Mouse (Mus musculus): ENCODE measurements around the gene Vmac. TPM values are rescaled to one million over a fixed set of nuclear protein-coding genes. Genes with fewer than 3 reads are reported as not detected.

The Vmac gene
- 17.2 and 17.5 TPM in 2 replicates for polyA plus RNA-seq (2015; fragmentation: Nextera tagmentation; extraction: Ambion mirVana)

DNA sequence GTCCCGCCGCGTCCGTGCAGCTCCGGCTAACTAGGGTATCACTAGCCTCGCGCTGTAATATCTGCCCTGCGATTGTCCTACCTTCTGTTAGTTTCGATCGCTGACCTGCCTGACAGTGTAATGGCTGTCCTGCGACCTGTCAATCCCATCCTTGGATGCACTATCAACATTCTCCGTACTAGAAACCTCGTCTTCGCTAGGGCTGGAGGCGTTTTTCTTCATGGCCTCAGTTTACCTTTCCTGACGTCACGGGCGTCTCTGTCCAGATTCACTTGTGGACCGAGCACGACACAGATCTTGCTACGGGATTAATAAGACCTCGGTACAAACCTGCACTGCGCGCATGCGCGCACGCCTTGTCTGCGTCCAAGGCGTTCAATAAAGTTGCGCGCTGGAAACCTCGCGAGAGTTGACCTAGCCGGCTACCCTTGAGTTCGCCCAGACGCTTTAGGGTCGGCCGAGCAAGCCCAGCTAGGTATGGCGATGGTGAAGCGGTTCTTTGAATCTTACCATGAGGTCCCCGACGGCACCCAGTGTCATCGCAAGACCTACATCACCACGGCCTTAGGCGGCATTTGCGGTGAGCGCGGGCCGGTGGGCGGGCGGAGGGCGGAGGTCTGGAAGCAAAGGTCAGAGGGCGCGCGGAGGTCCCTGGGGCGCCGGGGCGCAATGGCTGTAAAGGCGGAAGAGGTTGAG is at the start of gene Vmac, which contains the start of gene Ndufa11:
Gene Vmac, minus strand, starts transcription at position 660 of the 696 bp plus-strand sequence.
Gene Ndufa11, plus strand, starts transcription at position 405 of the 696 bp plus-strand sequence.
- peak within 1 kb of the TSS; percentile 85 for H3K4me3 ChIP-seq (ENCODE audit: low read depth, low read length)
- no peaks in the 10 kb centered on the region for H3K27me3 ChIP-seq (replicated peaks; ENCODE audit: insufficient read depth, low read length)
- DNase-seq (ENCODE audit: low spot score) (peak; percentile 98), ATAC-seq (peak; percentile 78)
- H3K4me2 ChIP-seq (replicated peaks; ENCODE audit: low read depth, low read length), result peak within 1 kb of the TSS; percentile 81
- H3K9me3 ChIP-seq (ENCODE audit: low read length), result no peaks in the 10 kb centered on the region
- H3K27ac ChIP-seq (ENCODE audit: low read length), result peak within 1 kb of the TSS; percentile 72
- H3K4me1 ChIP-seq (ENCODE audit: insufficient read depth, low read depth, low read length), result peaks cover 12% of the 10 kb centered on the region; the same call in 1 of the 2 replicates
- 0 out of 2 replicates have a peak, but pooled peaks cover 2% of the 10 kb centered on the region for H3K36me3 ChIP-seq (ENCODE audit: insufficient read depth, low read length)
- H3K9ac ChIP-seq (replicated peaks; ENCODE audit: low read depth), result peak within 1 kb of the TSS; percentile 94
- no peak for TF ChIP-seq CTCF (IDR thresholded peaks at IDR 0.05)
- TF ChIP-seq EP300 (IDR thresholded peaks at IDR 0.05), result peak; percentile 95
- under 1% methylated on average over 59 of the region's 59 CpGs for WGBS

DNA sequence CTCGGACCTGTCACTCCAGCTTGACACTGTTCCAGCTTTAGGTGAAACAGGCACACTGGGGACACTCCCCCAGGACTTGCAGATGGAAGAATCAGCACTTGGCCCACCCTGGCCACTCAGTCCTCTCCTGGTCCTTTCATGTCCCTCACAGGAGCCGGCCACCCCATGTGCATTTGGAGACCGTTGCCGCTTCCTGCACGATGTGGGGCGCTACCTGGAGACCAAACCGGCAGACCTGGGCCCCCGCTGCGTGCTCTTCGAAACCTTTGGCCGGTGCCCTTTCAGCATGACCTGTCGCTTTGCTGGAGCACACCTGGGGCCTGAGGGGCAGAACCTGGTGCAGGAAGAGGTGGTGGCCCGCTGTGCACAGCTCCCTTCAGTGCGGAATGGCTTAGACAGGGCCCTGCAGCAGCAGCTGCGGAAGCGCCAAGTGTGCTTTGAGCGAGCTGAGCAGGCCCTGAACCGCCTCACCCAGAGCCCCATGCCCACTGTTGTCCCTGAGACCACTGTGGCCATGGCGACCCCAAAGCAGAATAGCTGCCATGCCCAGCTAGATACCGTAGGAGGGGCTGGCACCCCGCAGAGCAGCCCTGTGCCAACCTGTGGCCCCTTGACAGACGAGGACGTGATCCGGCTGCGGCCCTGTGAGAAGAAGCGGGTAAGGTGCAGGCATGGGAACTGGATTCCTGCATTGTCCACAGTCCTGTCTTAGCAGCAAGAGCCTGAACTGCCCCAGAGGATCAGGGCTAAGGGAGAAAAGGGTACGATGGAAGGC is 49.0 kb upstream of the Vmac start:
- TF ChIP-seq EP300 (IDR thresholded peaks at IDR 0.05) (no peak), CTCF (IDR thresholded peaks at IDR 0.05) (no peak)
- Histone ChIP-seq H3K9me3 (ENCODE audit: low read length) (no peaks in the 10 kb centered on the region), H3K36me3 (ENCODE audit: insufficient read depth, low read length) (no peaks in the 10 kb centered on the region; the same call in 1 of the 2 replicates), H3K9ac (replicated peaks; ENCODE audit: low read depth) (no peak overlapping the region), H3K4me3 (ENCODE audit: low read depth, low read length) (no peak overlapping the region), H3K4me2 (replicated peaks; ENCODE audit: low read depth, low read length) (no peak overlapping the region), H3K27ac (ENCODE audit: low read length) (no peak overlapping the region), H3K4me1 (ENCODE audit: insufficient read depth, low read depth, low read length) (peaks cover 3% of the 10 kb centered on the region; the same call in 1 of the 2 replicates), H3K27me3 (replicated peaks; ENCODE audit: insufficient read depth, low read length) (no peaks in the 10 kb centered on the region)
- WGBS, result 97% methylated on average over 27 of the region's 27 CpGs
- ATAC-seq (no peak), DNase-seq (ENCODE audit: low spot score) (no peak)

DNA sequence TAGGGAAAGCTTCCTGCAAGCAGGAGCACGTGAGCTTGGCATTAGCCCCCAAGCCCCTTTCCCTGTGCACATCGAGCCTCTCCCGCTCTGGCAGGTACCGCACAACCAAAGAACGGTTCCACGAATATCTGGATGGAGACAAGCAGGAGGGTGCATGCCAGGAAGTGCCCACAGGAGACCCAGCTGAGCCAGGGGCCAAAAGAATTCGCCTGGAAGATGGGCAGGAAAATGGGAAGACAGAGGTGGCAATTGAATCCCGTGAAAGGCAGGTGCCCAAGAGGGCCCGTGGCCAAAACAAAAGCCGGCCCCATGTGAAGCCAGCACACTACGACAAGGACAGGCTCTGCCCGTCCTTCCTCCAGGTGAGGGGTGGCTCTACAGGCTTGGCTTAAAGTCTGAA is 47.6 kb upstream of the Vmac start:
- H3K4me3 ChIP-seq (ENCODE audit: low read depth, low read length), result peak overlapping the region; percentile 82
- peaks cover 3% of the 10 kb centered on the region; the same call in 1 of the 2 replicates for H3K4me1 ChIP-seq (ENCODE audit: insufficient read depth, low read depth, low read length)
- peak overlapping the region; percentile 57 for H3K4me2 ChIP-seq (replicated peaks; ENCODE audit: low read depth, low read length)
- H3K9ac ChIP-seq (replicated peaks; ENCODE audit: low read depth), result 0 out of 2 replicates have a peak overlapping the region, but pooled peaks have one; percentile 74
- H3K36me3 ChIP-seq (ENCODE audit: insufficient read depth, low read length), result no peaks in the 10 kb centered on the region; the same call in 1 of the 2 replicates
- H3K27me3 ChIP-seq (replicated peaks; ENCODE audit: insufficient read depth, low read length), result no peaks in the 10 kb centered on the region
- ATAC-seq (no peak), DNase-seq (ENCODE audit: low spot score) (no peak)
- WGBS, result 52% methylated on average over 12 of the region's 12 CpGs
- TF ChIP-seq CTCF (IDR thresholded peaks at IDR 0.05) (no peak), EP300 (IDR thresholded peaks at IDR 0.05) (no peak)
- no peaks in the 10 kb centered on the region for H3K9me3 ChIP-seq (ENCODE audit: low read length)
- peak overlapping the region; percentile 94; the same call in 1 of the 2 replicates for H3K27ac ChIP-seq (ENCODE audit: low read length)

DNA sequence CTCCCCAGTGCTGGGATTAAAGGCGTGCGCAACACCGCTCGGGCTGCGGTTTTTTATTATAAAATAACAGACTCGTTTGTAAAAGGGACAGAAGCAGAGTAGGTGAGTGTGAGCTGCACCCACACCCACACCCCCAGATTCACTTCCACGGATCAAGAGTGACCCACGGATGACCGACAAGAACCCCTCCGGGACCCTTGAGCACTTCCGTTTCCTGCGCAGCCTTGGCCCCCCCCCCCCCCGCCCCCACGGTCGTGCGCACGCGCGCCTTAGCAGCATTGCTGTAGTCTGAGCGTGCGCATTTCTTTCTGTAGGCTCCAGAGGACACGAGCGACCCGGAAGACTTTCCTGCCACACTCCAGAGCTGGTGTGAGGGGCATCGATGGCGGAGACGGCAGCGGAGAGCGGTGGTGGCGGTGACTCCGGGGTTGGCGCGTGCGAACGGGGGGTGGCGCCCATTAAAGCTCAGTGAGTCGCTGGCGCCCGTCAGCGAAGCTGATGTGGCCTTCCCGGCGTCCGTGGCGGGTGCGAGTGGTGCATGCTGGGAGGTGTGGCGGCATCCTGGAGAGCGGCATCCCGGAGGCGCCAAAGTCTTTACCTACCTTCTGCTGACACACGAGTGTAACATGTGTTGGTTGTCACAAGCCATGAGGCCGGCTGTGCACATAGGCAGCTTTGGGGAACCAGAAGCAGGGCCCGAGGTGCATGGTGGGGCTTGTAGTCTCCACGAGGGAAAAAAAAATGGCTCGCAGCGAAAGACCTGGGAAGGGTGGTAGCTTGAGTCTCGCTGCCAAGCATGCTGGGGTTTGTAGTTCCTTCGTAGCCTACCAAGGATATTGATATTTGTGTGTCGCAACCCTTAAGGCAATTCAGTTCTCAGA is 46.9 kb upstream of the Vmac start, which contains the start of gene Dus3l:
Gene Dus3l, plus strand, starts transcription at position 284 of the 881 bp plus-strand sequence.
- Histone ChIP-seq H3K9me3 (ENCODE audit: low read length) (no peaks in the 10 kb centered on the region), H3K27ac (ENCODE audit: low read length) (peak within 1 kb of the TSS; percentile 94), H3K27me3 (replicated peaks; ENCODE audit: insufficient read depth, low read length) (no peaks in the 10 kb centered on the region), H3K4me3 (ENCODE audit: low read depth, low read length) (peak within 1 kb of the TSS; percentile 82), H3K9ac (replicated peaks; ENCODE audit: low read depth) (peak within 1 kb of the TSS; percentile 74), H3K4me1 (ENCODE audit: insufficient read depth, low read depth, low read length) (peaks cover 3% of the 10 kb centered on the region; the same call in 1 of the 2 replicates), H3K36me3 (ENCODE audit: insufficient read depth, low read length) (no peaks in the 10 kb centered on the region; the same call in 1 of the 2 replicates), H3K4me2 (replicated peaks; ENCODE audit: low read depth, low read length) (peak within 1 kb of the TSS; percentile 57)
- no peak for TF ChIP-seq CTCF (IDR thresholded peaks at IDR 0.05)
- no peak for TF ChIP-seq EP300 (IDR thresholded peaks at IDR 0.05)
- DNase-seq (ENCODE audit: low spot score), result peak; percentile 98
- ATAC-seq, result peak; percentile 88
- under 1% methylated on average over 49 of the region's 58 CpGs for WGBS

DNA sequence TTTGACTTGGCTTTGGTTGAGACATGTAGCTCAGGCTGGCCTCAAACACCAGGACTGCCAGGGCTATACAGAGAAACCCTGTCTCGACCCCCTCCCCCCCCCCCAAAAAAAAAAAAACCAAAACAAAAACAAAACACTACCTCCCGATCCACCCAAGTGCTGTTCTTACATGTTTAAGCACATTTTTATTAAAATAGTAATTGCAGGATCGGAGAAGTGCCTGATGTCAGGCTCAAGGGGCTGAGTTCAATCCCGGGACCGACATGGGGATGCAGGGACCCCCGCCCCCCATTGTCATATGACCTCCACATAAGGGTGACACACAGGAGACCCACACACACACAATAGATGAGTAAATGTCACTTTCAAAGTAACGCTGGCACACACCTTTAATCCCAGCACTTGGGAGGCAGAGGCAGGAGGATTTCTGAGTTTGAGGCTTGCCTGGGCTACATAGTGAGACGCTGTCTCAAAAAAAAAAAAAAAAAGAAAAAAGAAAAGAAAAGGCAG is 46.0 kb upstream of the Vmac start:
- no peak overlapping the region for H3K9ac ChIP-seq (replicated peaks; ENCODE audit: low read depth)

More for the DNA sequence above, 46.0 kb upstream of the Vmac start:
- no peaks in the 10 kb centered on the region for H3K9me3 ChIP-seq (ENCODE audit: low read length)
- H3K27me3 ChIP-seq (replicated peaks; ENCODE audit: insufficient read depth, low read length), result no peaks in the 10 kb centered on the region
- no peak overlapping the region for H3K27ac ChIP-seq (ENCODE audit: low read length)
- DNase-seq (ENCODE audit: low spot score) (no peak), ATAC-seq (no peak)
- H3K4me1 ChIP-seq (ENCODE audit: insufficient read depth, low read depth, low read length), result peaks cover 3% of the 10 kb centered on the region; the same call in 1 of the 2 replicates
- peak overlapping the region; percentile 82 for H3K4me3 ChIP-seq (ENCODE audit: low read depth, low read length)
- no peaks in the 10 kb centered on the region; the same call in 1 of the 2 replicates for H3K36me3 ChIP-seq (ENCODE audit: insufficient read depth, low read length)
- TF ChIP-seq EP300 (IDR thresholded peaks at IDR 0.05), result no peak
- TF ChIP-seq CTCF (IDR thresholded peaks at IDR 0.05), result no peak
- peak overlapping the region; percentile 57; the same call in 1 of the 2 replicates for H3K4me2 ChIP-seq (replicated peaks; ENCODE audit: low read depth, low read length)
- WGBS, result 72% methylated on average over 8 of the region's 8 CpGs

All from lung, postnatal 0 days (tissue).